18 mouse cellular contexts compared by ENCODE assay signal in genomic region chr16:90440654-90441053, GRCm38 (mm10). TPM values are rescaled to one million over a fixed set of nuclear protein-coding genes. Genes with fewer than 3 reads are reported as not detected.
DNase-seq lines count a peak whose midpoint lies in the region; ATAC-seq and TF ChIP-seq lines count a peak whose summit lies in the region.
"Had no signal": no experiment of that assay in that cellular context is flagged by ENCODE, and none has a peak within 500 bp of the region (broad histone marks: within the 10 kb centered on the region; RNA-seq: fewer than 3 reads in every experiment).

No protein-coding gene starts in this region.

- TF ChIP-seq CTCF in hindbrain, postnatal 0 days (IDR thresholded peaks at IDR 0.05; ENCODE audit: low read depth): no peak
- TF ChIP-seq CTCF in E14TG2a.4 (conservative IDR thresholded peaks at IDR 0.05; ENCODE audit: low read length): no peak

- H3K27ac ChIP-seq in forebrain, embryonic 14.5 days (ENCODE audit: low read depth, low read length): no peak overlapping the region
- no peak overlapping the region for H3K27ac ChIP-seq in forebrain, embryonic 15.5 days (replicated peaks)
- H3K27ac ChIP-seq in hindbrain, embryonic 12.5 days: no peak overlapping the region
- H3K27ac ChIP-seq in hindbrain, postnatal 0 days: no peak overlapping the region
- H3K27ac ChIP-seq: embryonic facial prominence, embryonic 10.5 days; intestine, embryonic 15.5 days had no signal

- H3K36me3 ChIP-seq in forebrain, embryonic 14.5 days (ENCODE audit: control insufficient read depth, insufficient read depth, low read length): peaks cover 14% of the 10 kb centered on the region
- H3K36me3 ChIP-seq in forebrain, embryonic 15.5 days: 0 out of 2 replicates have a peak, but pooled peaks cover 6% of the 10 kb centered on the region
- H3K36me3 ChIP-seq in hindbrain, embryonic 12.5 days: peaks cover 16% of the 10 kb centered on the region; the same call in 1 of the 2 replicates
- H3K36me3 ChIP-seq in hindbrain, postnatal 0 days (ENCODE audit: insufficient read depth, low read length): no peaks in the 10 kb centered on the region
- peaks cover 9% of the 10 kb centered on the region for H3K36me3 ChIP-seq in E14TG2a.4 (ENCODE audit: insufficient read depth, low read length)
- H3K36me3 ChIP-seq: intestine, embryonic 15.5 days had no signal

- H3K9ac ChIP-seq in forebrain, embryonic 14.5 days (ENCODE audit: low read length): no peak overlapping the region
- H3K9ac ChIP-seq in forebrain, embryonic 15.5 days (replicated peaks): no peak overlapping the region
- H3K9ac ChIP-seq in hindbrain, embryonic 12.5 days: no peak overlapping the region
- no peak overlapping the region for H3K9ac ChIP-seq in hindbrain, postnatal 0 days (replicated peaks; ENCODE audit: low read length)
- H3K9ac ChIP-seq: heart, embryonic 12.5 days; intestine, embryonic 15.5 days had no signal

- H3K9me3 ChIP-seq in forebrain, embryonic 14.5 days (replicated peaks; ENCODE audit: control insufficient read depth, low read length): no peaks in the 10 kb centered on the region
- H3K9me3 ChIP-seq in forebrain, embryonic 15.5 days: no peaks in the 10 kb centered on the region
- no peaks in the 10 kb centered on the region for H3K9me3 ChIP-seq in hindbrain, embryonic 12.5 days (replicated peaks)
- H3K9me3 ChIP-seq in hindbrain, postnatal 0 days (ENCODE audit: low read length): no peaks in the 10 kb centered on the region
- peaks cover 14% of the 10 kb centered on the region for H3K9me3 ChIP-seq in E14TG2a.4 (ENCODE audit: low read length)
- H3K9me3 ChIP-seq: embryonic facial prominence, embryonic 10.5 days; heart, embryonic 12.5 days; intestine, embryonic 15.5 days had no signal

- H3K4me2 ChIP-seq in forebrain, embryonic 14.5 days (ENCODE audit: low read length): no peak overlapping the region
- H3K4me2 ChIP-seq in forebrain, embryonic 15.5 days (replicated peaks): no peak overlapping the region
- H3K4me2 ChIP-seq in hindbrain, embryonic 12.5 days (replicated peaks): no peak overlapping the region
- H3K4me2 ChIP-seq in hindbrain, postnatal 0 days (ENCODE audit: low read depth, low read length): no peak overlapping the region
- H3K4me2 ChIP-seq: heart, embryonic 12.5 days; intestine, embryonic 15.5 days had no signal

- peaks cover 8% of the 10 kb centered on the region; the same call in 1 of the 2 replicates for H3K4me1 ChIP-seq in forebrain, embryonic 14.5 days (ENCODE audit: control insufficient read depth, insufficient read depth, low read length)
- H3K4me1 ChIP-seq in forebrain, embryonic 15.5 days: peaks cover 16% of the 10 kb centered on the region
- peaks cover 19% of the 10 kb centered on the region for H3K4me1 ChIP-seq in hindbrain, embryonic 12.5 days
- H3K4me1 ChIP-seq in hindbrain, postnatal 0 days (ENCODE audit: insufficient read depth, low read length): 0 out of 2 replicates have a peak, but pooled peaks cover 3% of the 10 kb centered on the region
- peaks cover 53% of the 10 kb centered on the region for H3K4me1 ChIP-seq in E14TG2a.4 (replicated peaks; ENCODE audit: low read depth, low read length)

- peak; percentile 24; the same call in 1 of the 2 replicates for ATAC-seq in forebrain, embryonic 14.5 days
- no peak for ATAC-seq in forebrain, embryonic 15.5 days (replicated peaks)
- ATAC-seq in hindbrain, embryonic 12.5 days (ENCODE audit: low FRiP score): 0 out of 2 replicates have a peak, but pooled peaks have one; percentile 19
- ATAC-seq in hindbrain, postnatal 0 days: no peak
- ATAC-seq in activated CD4-positive, CD25-positive, alpha-beta regulatory T cell, adult 4 months: no peak
- ATAC-seq: intestine, embryonic 15.5 days had no signal

- no peak for DNase-seq in forebrain, embryonic 14.5 days (ENCODE audit: low spot score)
- DNase-seq in hindbrain, postnatal 0 days (ENCODE audit: low spot score): no peak
- peak; percentile 53 for DNase-seq in ES-CJ7 (ENCODE audit: low read depth, low spot score)
- DNase-seq: adrenal gland, adult 8-10 months; adrenal gland, postnatal 36 days; cerebellum, adult 2 months; cerebellum, postnatal 10 days; gastrocnemius, postnatal 14 days; heart, postnatal 4 days; kidney, adult 18-20 months had no signal

- no peak overlapping the region for H3K4me3 ChIP-seq in forebrain, embryonic 14.5 days (ENCODE audit: low read depth, low read length)
- no peak overlapping the region for H3K4me3 ChIP-seq in forebrain, embryonic 15.5 days
- no peak overlapping the region for H3K4me3 ChIP-seq in hindbrain, embryonic 12.5 days
- H3K4me3 ChIP-seq in hindbrain, postnatal 0 days (ENCODE audit: low read length): no peak overlapping the region
- H3K4me3 ChIP-seq in E14TG2a.4 (replicated peaks; ENCODE audit: low read length): peak overlapping the region; percentile 49; the same call in 1 of the 2 replicates
- H3K4me3 ChIP-seq: embryonic facial prominence, embryonic 10.5 days; heart, embryonic 12.5 days; intestine, embryonic 15.5 days had no signal

- 45% methylated on average over 10 of the region's 10 CpGs for WGBS in forebrain, embryonic 14.5 days
- 44% methylated on average over 10 of the region's 10 CpGs for WGBS in forebrain, embryonic 15.5 days
- WGBS in hindbrain, embryonic 12.5 days: 52% methylated on average over 10 of the region's 10 CpGs
- 53% methylated on average over 10 of the region's 10 CpGs for WGBS in hindbrain, postnatal 0 days

- no peaks in the 10 kb centered on the region for H3K27me3 ChIP-seq in forebrain, embryonic 14.5 days (replicated peaks; ENCODE audit: control insufficient read depth, insufficient read depth, low read length)
- H3K27me3 ChIP-seq in forebrain, embryonic 15.5 days: no peaks in the 10 kb centered on the region
- no peaks in the 10 kb centered on the region for H3K27me3 ChIP-seq in hindbrain, embryonic 12.5 days
- H3K27me3 ChIP-seq in hindbrain, postnatal 0 days (ENCODE audit: insufficient read depth, low read length): no peaks in the 10 kb centered on the region
- no peaks in the 10 kb centered on the region for H3K27me3 ChIP-seq in E14TG2a.4 (ENCODE audit: insufficient read depth, low read length)
- H3K27me3 ChIP-seq: heart, embryonic 12.5 days; intestine, embryonic 15.5 days had no signal

RNA-seq across cellular contexts. Expression of gene Hunk, which starts 54.8 kb away (rescaled TPM):
- polyA plus RNA-seq in forebrain, embryonic 14.5 days (2014; fragmentation: Nextera tagmentation; extraction: Ambion mirVana): 10.6 and 10.7 TPM in 2 replicates
- 11.8 and 13.6 TPM in 2 replicates for polyA plus RNA-seq in forebrain, embryonic 15.5 days (2015; fragmentation: Nextera tagmentation; extraction: Ambion mirVana)
- 17.9 and 18.9 TPM in 2 replicates for polyA plus RNA-seq in hindbrain, embryonic 12.5 days (2016; fragmentation: Nextera tagmentation; extraction: Ambion mirVana)
- total RNA-seq in hindbrain, postnatal 0 days (2014; rRNA removed): 11.6 and 13.3 TPM in 2 replicates
- polyA plus RNA-seq in hindbrain, postnatal 0 days (2015; fragmentation: Nextera tagmentation; extraction: Ambion mirVana): 3.6 and 3.9 TPM in 2 replicates
- polyA plus RNA-seq in activated CD4-positive, CD25-positive, alpha-beta regulatory T cell, adult 4 months (2017; shearing (Covaris generic)): under 1 TPM in 1 of 2 experiments, not detected in 1; 0.13 TPM
- total RNA-seq: MEL had no signal

Comparison
In these comparisons a context has a peak if more than half of its experiments do, and no peak if none do; other contexts are left out.
1. ATAC-seq: peak in forebrain, embryonic 14.5 days (single experiment) and hindbrain, embryonic 12.5 days (single experiment); none in forebrain, embryonic 15.5 days (single experiment), hindbrain, postnatal 0 days (single experiment) and activated CD4-positive, CD25-positive, alpha-beta regulatory T cell, adult 4 months (single experiment).